Mouse (Mus musculus) adrenal gland, adult 2 months (tissue): Measurements from ENCODE around the gene Syt2. TPM values are rescaled to one million over a fixed set of nuclear protein-coding genes. Genes with fewer than 3 reads are reported as not detected.

ENCODE experiments used
- DNase-seq: peaks from one replicate; pipeline ENCODE4 v3.0.0; 2021
- polyA plus RNA-seq: library from polyadenylated mRNA; depleted of rRNA; stranded (reverse); fragments of >200 nt; gene quantifications from 2 replicates; pipeline ENCODE4 v1.2.3, GENCODE M21; 2012
- total RNA-seq, 2 experiments: library from RNA; stranded (reverse); gene quantifications; 2 replicates each; pipeline ENCODE4 v1.2.3; 2021

Syt2 gene
- total and polyA plus RNA-seq, 3 experiments, result 0.01 to 0.17 (median 0.06) TPM

DNA sequence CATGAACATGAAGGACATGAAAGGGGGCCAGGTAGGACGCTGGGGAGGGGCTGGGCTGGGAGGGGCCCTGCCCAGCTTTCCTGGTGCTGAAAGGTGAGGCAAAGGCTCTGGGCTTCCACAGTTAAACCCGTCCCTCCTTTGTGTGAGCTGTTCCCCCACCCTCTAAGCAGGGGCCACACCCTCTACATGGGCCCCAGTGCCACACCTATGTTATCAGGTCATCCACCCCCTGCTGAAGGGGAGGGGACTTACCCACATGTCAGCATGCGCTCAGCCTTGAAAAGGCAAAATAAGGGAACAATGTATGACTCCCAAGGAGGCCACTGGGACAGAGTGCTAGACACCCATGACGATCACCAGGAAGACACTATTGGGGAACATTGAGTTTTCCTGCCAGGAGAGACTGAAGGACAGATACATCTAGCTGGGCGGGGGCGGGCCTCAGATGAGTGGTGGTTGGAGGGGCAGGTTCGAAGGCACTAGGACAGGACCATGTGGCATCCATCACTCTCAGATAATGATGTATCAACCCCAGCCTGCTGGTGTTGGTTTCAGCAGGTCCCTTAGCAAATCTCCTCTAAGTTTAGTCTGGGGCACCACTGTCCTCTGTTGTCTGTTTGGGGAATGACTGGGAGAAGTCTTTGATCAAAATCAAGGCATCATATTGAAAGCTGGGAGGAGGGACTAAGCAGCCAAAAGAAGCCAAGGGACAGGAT is 95.6 kb downstream of the Syt2 start:
- no peak for DNase-seq

DNA sequence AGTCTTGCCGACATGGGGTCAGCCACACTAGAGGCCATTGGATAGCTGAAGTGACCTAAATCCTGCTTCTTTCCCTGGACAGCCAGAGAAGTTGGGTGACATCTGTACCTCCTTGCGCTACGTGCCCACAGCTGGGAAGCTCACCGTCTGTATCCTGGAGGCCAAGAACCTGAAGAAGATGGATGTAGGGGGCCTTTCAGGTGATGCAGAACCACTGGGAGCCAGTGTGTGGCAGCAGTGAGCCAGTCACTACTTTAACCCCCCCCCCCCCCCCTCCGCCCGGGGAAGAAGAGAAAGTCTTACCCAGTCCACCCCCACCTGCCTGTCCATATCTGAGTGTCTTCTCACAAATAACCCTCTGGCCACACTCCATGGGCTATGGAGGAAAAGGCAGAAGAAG is 99.2 kb downstream of the Syt2 start:
- peak; percentile 29 for DNase-seq

DNA sequence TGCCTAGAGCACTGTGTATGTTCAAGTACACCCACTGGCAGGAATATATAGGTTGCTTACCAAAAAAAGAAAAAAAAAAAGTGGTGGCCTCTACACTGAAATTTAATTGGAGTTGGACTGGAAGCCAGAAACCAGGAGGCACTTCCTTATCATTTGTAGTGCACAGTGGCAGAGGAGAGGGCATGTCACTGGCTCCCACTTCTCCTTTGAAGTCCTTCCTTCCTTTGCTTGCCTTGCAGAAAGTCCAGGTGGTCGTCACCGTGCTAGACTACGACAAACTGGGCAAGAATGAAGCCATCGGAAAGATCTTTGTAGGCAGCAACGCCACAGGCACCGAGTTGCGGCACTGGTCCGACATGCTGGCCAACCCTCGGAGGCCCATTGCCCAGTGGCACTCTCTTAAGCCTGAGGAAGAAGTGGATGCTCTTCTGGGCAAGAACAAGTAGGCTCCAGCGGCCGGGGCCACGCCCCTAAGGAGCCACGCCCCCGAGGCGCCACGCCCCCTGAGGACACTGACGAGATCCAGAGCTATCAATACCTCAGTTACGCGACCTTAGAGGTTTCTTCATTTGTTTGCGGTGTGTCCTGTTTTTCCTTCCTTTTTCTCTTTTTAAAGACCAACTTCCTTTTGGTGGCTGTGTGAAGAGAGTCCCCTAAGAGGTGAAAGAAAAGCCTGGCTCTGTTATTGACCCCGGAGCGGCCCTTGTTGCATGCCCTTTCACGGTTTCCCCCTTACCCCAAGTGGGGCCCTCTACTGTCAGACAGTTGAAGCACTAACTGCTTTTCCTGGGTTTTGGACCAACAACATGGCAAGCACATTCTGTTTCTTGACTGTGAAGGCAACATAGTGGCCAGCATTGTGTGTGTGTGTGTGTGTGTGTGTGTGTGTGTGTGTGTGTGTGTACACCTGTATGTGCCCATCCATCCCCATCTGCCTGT is 101.0 kb downstream of the Syt2 start:
- peak; percentile 69 for DNase-seq

DNA sequence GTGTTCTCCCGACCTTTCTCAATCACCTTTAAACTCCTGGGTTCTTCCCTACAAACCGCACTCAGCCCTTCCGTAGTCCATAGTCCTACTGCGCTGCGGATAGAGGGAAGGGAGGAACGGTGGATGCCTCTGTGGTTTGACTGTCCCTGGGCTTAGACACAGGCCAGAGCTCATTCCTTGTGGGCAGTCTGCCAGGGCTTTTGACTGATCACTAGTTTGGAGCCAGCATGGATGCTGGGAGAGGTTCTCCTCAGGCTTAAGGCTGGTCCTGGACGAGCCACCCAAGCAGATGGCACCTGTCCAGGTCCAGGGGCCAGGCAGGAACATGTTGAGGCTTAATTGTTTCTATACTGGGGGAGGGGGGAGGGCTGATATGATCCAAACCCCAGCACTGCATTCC is 103.4 kb downstream of the Syt2 start:
- DNase-seq, result no peak

DNA sequence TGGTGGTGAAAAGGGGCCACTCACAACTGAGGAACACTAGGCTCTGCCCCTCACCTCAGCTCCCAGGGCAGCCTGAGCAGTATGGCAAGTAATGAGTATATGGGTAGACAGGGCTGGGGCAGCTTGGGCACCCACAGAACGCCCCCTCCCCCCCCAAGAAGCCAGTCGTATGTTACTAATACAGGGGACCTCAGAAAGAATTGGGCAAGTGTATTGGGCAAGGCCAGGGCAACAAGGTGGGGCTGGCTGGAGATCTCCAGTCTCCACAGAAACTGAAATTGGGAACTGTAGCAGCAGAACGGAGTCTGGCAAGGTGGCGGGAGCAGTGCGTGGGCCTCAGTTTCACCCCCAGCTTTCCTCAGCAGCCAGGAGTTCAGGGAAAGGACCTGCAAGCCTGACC is 106.0 kb downstream of the Syt2 start:
- no peak for DNase-seq

DNA sequence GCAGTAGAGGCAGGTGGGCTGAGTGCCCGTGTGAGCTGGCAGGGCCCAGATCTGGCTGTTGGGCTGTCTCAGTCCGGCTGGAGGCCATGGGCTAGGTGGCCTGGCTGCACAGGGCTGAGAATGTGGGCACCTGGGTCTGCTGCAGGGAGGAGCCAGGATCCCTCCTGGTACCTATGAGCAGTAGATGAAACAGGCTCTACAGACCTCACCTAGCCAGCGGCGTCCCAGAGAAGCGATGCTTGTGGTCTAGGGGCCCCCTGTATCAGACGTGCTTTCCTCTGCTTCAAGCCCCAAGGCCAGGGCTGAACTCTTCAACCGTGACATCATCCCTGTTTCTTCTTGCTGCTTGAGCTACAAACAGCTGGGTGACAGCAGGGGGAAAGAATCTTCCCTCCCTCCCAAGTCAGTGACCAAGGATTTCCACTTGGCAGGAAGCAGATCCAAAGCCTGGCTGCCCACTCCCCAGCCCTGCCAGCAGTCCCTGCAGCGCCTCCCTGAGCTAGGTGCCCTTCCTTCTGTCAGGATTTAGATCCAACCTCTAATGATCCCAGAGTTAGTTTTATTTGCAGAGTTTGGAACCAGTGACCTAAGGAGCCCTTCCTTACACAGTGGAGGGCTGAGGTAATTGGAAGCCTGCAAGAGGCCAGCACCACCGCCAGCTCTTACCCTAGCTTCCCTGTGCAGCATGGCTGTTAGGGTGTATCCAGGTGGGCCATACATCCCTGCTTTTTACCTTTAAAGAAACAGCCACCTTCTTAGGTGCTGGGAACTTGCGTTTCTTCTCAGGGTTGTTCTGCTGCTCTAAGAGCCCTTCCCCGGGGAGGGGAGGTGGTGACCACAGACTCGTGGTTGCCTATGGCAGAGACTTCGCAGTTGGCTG is 107.5 kb downstream of the Syt2 start:
- DNase-seq, result peak; percentile 73

DNA sequence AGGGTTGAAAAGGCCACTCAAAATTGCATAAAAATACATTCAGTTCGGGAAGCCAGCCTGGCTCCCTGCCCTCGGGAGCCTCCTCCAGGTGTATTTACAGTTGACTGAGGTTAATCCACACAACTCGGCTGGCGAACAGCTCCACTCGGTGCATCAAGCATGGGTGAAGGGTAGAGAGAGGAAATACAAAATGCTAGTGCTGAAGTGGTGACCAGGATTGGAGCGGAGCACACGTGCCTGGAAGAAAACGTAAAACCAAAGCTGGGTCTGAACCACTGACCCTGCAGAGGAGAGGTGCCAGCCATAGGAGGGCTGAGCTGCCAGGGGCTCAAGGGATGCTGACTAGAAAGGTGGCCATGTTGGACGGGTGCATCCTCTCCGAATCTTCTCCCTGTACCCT is 108.3 kb downstream of the Syt2 start:
- no peak for DNase-seq

DNA sequence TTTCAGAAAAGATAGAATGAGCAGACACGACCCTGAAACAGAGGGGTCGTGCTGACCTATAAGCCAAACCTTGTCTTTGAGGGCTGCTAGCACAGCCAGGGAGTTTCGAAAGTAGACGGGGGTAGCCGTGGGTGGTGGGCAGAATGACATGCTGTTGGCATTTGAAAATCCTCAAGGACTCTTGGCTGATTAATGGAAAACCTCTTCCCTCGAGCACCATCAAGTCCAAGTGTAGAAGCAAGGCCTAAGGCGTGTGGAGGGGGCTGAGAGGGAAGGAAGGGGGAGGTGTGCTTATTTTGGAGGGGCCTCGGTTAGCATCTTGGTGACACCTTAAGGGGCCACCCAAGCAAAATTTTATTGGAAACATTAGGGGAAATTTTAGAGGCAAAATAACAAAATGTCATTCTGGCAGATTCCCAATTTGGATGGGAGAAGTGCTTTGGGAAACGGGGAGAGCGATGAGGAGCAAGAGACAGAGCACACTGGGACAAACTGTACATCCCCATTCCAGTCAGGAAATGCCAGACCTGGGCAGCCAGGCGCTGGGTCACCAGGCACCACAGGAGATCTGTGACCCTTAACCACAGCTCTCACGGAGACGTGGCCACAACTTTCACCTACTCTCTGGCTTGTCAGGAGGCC is 109.2 kb downstream of the Syt2 start:
- DNase-seq, result peak; percentile 55

DNA sequence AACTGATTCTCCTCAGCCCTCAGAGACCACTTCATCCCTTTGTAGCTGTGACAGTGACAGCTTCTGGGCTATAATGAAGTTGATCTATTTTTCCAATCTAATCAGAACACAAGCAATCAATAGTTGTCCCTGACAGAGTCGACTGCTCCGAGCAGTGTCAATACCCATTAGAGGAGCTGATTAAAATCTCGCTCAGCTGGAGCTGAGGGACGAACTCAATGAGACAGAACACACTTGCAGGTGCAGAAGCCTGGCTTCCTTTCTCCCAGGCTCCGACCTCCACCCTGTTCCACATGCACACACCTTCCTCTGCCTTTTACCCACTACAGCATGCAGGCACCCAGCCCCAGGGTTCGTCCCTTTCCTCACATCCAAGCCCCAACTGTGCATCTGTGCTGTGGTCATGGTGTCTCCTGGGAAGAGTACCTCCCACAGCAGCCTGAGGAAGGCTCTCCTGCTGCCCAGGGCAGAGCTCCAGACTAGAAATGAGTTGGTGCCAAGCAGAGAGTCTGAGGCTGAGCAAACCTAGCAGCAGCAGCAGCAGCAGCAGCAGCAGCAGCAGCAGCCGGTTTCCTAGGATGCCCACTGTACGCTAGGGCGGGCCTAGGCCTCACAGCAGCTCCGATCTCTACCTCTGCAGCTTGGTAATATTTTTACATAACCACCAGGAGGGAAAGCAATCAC is 109.9 kb downstream of the Syt2 start:
- DNase-seq, result no peak

DNA sequence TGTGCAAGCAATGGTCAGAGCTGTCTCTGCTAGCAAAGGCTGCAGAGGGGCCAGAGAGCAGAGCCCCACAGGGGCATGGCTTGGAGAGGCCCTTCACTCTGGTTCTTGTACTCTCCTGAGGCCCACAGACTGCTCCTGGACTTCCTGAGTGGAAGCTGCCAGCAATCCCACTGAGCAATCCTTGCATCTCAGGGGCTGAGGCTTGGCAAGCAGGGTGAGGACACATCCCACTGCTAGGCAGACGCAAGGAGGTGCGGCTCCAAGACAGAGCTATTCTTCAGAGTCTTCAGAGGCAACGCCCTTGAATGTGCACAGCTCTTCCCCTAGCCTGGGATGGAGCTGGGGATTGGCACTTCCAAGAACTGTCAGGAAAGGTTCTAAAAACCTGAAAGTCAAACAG is 110.8 kb downstream of the Syt2 start:
- DNase-seq, result no peak

DNA sequence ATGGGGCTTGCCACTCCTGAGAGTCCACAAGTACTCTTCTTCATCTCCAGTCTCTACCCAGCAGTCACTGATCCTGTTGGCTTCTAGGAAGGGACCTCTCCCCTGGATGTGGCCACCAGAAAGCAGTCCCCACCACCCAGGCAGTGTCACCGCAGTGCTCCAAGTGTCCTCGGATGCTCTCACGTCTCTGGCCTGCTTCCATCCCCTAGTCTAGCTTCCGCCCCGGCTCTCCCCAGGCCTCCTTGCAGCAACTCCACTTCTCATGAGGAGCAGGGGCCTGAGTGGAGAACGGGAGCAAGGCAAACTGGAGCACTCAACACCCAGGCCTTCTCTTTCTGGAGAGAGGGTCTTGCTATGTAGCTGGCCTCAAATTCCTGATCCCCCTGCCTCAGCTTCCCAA is 112.7 kb downstream of the Syt2 start:
- DNase-seq, result no peak

DNA sequence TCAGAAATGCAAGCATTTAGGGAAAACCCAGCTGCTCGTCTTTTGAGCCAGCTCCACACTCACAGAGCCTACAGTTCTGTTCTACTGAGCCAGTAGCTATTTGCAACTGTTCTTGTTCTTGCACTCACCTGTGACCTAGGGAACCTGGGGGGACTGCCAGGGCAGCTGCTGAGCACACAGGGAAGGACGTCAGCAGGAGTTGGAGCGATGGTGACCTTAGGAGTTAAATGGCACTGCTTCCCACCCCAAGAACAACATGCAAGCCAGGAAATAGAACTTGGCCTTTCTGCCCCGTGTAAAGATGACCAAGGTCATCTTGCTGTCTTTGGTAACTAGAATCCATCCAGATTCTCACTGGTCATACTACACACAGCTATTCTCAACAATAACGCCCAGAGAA is 114.2 kb downstream of the Syt2 start:
- no peak for DNase-seq

DNA sequence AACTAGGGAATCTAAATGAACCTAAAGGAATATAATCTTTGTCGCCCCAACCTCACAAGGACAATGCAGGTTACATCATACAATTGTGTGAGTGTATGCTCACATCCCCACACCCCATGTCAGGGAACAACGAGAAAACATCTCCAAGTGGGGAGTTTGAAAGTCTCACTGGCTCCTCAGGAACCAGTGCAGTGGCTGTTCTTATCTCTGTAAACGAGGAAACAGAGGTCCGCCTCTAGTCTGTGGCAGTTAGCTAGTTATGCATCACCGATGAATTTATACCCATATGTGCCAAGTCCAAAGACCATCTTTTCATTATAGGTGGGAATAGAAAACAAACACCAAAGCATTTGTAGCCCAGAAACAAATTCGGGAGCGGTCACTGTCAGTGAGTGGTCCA is 115.1 kb downstream of the Syt2 start:
- DNase-seq, result no peak

DNA sequence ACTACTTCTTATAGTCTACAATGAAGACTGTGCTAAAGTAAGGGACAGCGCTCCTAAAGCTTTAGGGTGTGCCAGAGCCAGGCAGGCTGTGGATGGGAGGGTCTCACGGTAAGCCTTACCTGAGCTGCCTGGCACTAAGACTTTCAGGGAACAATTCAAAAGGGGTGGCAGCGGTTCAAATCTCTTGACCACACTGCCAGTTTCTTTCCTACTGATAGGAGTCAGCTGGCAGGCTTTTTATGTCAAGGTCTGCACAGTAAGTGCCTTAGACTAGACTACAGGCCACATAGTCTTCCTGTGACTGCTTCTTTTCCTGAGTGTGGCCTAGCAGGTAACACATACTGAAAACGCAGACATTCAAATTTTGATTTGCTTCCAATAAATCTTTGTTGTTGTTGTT is 116.8 kb downstream of the Syt2 start:
- peak; percentile 52 for DNase-seq

DNA sequence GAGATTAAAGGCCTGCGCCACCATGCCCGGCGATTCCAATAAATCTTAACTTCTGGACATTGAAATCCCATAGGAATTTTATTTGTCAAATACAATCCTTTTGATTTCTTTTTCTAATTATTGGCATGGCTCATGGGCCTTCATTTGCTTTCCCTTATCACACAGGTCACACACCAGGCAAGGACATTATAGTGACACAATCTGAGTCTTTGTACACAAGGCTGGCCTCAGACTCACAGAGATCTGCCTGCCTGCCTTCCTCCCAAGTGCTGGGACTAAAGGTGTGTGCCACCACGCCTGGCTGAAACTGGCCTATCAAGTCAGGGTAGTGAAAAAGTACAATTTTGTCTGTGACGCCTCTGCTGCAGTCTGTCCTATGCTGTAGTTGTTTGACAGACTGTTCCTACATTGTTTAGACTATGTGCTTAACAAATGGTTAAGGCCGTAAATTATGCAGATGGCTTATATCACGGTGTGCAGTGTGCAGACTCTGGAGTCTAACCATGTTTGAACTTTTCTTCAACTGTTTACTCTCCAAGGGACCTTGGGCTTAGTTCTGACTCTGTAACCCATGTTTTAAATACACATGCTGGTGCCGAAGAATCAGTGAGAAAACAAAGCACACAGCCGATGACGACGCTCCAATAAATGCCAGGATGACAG is 117.4 kb downstream of the Syt2 start:
- peak; percentile 52 for DNase-seq

DNA sequence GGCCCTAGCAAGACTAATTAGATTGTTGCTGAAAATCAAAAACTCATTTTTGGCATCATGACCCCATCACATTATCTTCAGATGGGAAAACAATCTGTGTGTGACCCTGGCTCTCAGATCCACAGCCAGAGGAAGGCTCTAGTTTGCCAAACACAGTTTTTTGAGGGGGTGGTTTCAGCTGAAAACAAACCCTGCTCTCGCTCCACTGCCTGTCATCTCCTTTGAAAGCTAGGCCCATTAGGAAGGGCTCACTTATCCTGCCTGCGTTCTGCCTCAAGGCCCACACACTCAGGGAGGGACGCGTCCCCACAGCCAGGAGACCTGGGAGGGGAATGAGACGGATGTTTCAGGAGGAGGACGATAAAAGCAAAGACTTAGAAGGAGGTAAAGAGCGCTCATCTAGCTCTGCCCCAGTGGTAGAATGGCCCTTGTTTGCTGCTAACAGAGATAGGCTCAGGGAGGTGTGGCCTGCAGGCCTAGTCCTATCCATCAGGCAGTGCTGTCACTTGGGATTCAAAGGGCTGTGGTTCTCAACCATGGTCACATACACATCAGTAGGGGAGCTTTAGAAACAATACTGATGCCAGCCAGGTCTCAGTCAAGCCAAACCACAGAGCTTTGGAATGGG is 118.5 kb downstream of the Syt2 start:
- DNase-seq, result no peak

DNA sequence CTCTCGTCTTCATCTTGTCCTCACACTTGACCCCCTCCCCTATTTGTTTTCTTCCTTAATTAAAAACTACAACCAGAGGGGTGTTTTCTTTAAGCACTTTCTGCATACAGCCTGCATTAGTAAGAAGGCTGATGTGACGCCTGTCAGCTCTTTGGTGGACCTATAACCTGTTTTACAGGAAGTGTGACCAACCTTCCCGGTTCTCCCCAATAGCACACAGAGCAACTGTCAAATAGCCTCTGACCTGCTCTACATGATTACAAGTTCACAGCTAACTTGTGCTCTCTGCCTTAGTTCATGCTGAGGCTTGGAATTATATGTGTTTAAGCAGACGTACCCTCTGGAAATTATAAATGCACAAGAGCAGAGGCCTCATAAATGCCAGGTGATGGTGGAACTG is 120.0 kb downstream of the Syt2 start:
- DNase-seq, result no peak

DNA sequence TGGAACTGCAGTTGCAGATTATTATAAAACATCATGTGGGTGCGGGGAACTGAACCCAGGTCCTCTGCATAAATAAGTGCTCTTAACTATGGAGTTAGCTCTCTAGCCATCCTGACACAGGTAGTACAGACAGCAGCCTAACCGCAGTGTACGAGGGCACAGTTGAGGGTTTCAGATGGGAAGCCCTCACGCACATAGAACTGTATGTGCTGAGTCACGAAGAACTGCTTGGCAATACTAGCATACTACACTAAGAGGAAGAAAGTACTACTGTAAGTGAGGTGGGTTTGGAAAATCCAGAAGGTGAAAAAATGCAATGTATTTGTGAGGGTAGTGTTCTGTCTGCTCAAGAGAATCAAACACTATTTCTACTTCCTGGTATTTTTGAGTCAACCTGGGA is 123.8 kb downstream of the Syt2 start:
- no peak for DNase-seq

DNA sequence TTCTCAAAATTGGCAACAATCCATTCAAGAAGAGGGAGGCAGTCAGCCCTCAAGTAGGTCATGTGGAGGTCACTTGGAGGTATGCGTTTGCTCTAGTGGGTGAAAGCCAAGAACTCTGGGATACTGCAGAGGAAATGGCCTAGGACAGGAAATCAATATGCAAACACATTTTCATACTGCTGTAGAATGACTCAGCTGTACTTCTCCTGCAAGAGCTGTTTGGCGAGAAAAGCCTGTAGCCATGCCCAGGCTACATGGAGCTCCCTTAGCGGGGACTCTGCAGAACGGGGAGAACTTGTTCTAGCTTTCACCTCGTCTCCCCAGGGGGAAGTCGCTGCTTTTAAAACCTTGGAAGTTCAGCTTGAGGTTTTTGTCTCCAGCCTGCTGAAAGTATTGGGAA is 124.9 kb downstream of the Syt2 start:
- no peak for DNase-seq

DNA sequence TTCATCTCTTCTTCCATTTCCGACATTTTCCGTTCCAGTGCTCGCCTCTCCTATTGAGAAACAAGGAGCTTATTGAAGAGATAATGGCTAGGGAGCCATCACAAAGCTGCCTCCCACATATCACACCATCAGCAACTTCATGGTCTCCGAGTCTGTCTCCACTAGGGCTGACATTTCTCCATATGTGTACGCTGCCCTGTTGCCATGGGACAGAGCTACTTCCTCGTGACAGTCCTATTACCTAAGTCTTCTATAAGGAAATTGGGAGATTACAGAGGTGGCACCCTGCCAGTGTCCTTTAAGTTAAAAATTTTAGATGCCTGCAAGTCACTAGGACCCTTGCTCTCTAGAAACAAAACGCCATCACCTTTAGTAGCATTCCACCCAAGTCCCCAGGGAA is 125.5 kb downstream of the Syt2 start:
- no peak for DNase-seq
